Mouse (Mus musculus): ENCODE measurements around the gene Tnfrsf14.

GRCm38 (mm10) chr4:154941831-154942230 lies 13.5 kb upstream of the Tnfrsf14 start:
- TF ChIP-seq POLR2A (IDR thresholded peaks at IDR 0.05; ENCODE audit: low read depth, low read length) (no peak), CTCF (IDR thresholded peaks at IDR 0.05; ENCODE audit: extremely low read depth, insufficient read length, insufficient replicate concordance, low read depth, low read length) (no peak)
